Mouse (Mus musculus) brain, embryonic 14.5 days (tissue): ENCODE data around the gene Atp6v0e.

Source experiments
- CTCF ChIP-seq: fragments of 200-500 bp; IDR thresholded peaks from 2 replicates; pipeline ENCODE4 v1.5.1; 2012; ENCODE audit warnings: inconsistent platforms, mild to moderate bottlenecking, moderate library complexity, borderline replicate concordance; ENCODE audit not compliant: insufficient read depth, insufficient read length; ENCODE audit errors: extremely low read depth
- POLR2A ChIP-seq: fragments of 200-500 bp; IDR thresholded peaks from 2 replicates; pipeline ENCODE4 v1.6.1; 2012; ENCODE audit warnings: mild to moderate bottlenecking, inconsistent platforms, borderline replicate concordance; ENCODE audit not compliant: poor library complexity, insufficient read depth, insufficient read length, severe bottlenecking; ENCODE audit errors: extremely low read depth

GRCm38 (mm10) chr17:26624999-26625398 lies 38.0 kb upstream of the Atp6v0e start:
- TF ChIP-seq POLR2A (no peak), CTCF (no peak)
